Mouse (Mus musculus): ENCODE data around the gene Olfr806. TPM values are rescaled to one million over a fixed set of nuclear protein-coding genes. Genes with fewer than 3 reads are reported as not detected.

Gene Olfr806
- polyA plus RNA-seq, 1 experiment from 2014 or later, result not detected

Small RNA genes within 50 kb of the gene (microRNA-seq; reads per million reads assigned to microRNA genes)
- not detected for gene Gm24485

Other genes with a start within 250 kb of the Olfr806 start
- gene Olfr790, start 243.4 kb downstream of the Olfr806 start, polyA plus RNA-seq (2015; fragmentation: Nextera tagmentation; extraction: Ambion mirVana), result not detected in 2 replicates
- gene Olfr791, start 220.1 kb downstream of the Olfr806 start, polyA plus RNA-seq (2015; fragmentation: Nextera tagmentation; extraction: Ambion mirVana), result not detected in 2 replicates
- gene Olfr792, start 202.8 kb downstream of the Olfr806 start, polyA plus RNA-seq (2015; fragmentation: Nextera tagmentation; extraction: Ambion mirVana), result not detected in 2 replicates
- gene Olfr794, start 174.3 kb downstream of the Olfr806 start, polyA plus RNA-seq (2015; fragmentation: Nextera tagmentation; extraction: Ambion mirVana), result not detected in 2 replicates
- gene Olfr796, start 129.4 kb downstream of the Olfr806 start, polyA plus RNA-seq (2015; fragmentation: Nextera tagmentation; extraction: Ambion mirVana), result not detected in 2 replicates
- not detected in 2 replicates for gene Olfr798, start 114.0 kb downstream of the Olfr806 start, polyA plus RNA-seq (2015; fragmentation: Nextera tagmentation; extraction: Ambion mirVana)
- not detected in 2 replicates for gene Olfr799, start 104.4 kb downstream of the Olfr806 start, polyA plus RNA-seq (2015; fragmentation: Nextera tagmentation; extraction: Ambion mirVana)
- not detected in 2 replicates for gene Olfr800, start 84.2 kb downstream of the Olfr806 start, polyA plus RNA-seq (2015; fragmentation: Nextera tagmentation; extraction: Ambion mirVana)
- not detected in 2 replicates for gene Olfr801, start 68.1 kb downstream of the Olfr806 start, polyA plus RNA-seq (2015; fragmentation: Nextera tagmentation; extraction: Ambion mirVana)
- gene Olfr802, start 53.8 kb downstream of the Olfr806 start, polyA plus RNA-seq (2015; fragmentation: Nextera tagmentation; extraction: Ambion mirVana), result 0.05 TPM in 1 of 2 replicates, not detected in the other
- not detected in 2 replicates for gene Olfr803, start 47.6 kb downstream of the Olfr806 start, polyA plus RNA-seq (2015; fragmentation: Nextera tagmentation; extraction: Ambion mirVana)
- gene Olfr804, start 38.7 kb downstream of the Olfr806 start, polyA plus RNA-seq (2015; fragmentation: Nextera tagmentation; extraction: Ambion mirVana), result not detected in 2 replicates
- gene Olfr805, start 12.5 kb downstream of the Olfr806 start, polyA plus RNA-seq (2015; fragmentation: Nextera tagmentation; extraction: Ambion mirVana), result not detected in 2 replicates
- gene Olfr807, start 15.9 kb upstream of the Olfr806 start, polyA plus RNA-seq (2015; fragmentation: Nextera tagmentation; extraction: Ambion mirVana), result not detected in 2 replicates
- not detected in 2 replicates for gene Olfr808, start 23.6 kb upstream of the Olfr806 start, polyA plus RNA-seq (2015; fragmentation: Nextera tagmentation; extraction: Ambion mirVana)
- not detected in 2 replicates for gene Olfr809, start 32.7 kb upstream of the Olfr806 start, polyA plus RNA-seq (2015; fragmentation: Nextera tagmentation; extraction: Ambion mirVana)
- gene Olfr810, start 53.0 kb upstream of the Olfr806 start, polyA plus RNA-seq (2015; fragmentation: Nextera tagmentation; extraction: Ambion mirVana), result not detected in 2 replicates
- gene Olfr811, start 62.5 kb upstream of the Olfr806 start, polyA plus RNA-seq (2015; fragmentation: Nextera tagmentation; extraction: Ambion mirVana), result not detected in 2 replicates
- not detected in 2 replicates for gene Olfr812, start 104.2 kb upstream of the Olfr806 start, polyA plus RNA-seq (2015; fragmentation: Nextera tagmentation; extraction: Ambion mirVana)
- gene Olfr813, start 113.4 kb upstream of the Olfr806 start, polyA plus RNA-seq (2015; fragmentation: Nextera tagmentation; extraction: Ambion mirVana), result not detected in 2 replicates
- gene Olfr814, start 137.9 kb upstream of the Olfr806 start, polyA plus RNA-seq (2015; fragmentation: Nextera tagmentation; extraction: Ambion mirVana), result not detected in 2 replicates
- not detected in 2 replicates for gene Olfr815, start 163.9 kb upstream of the Olfr806 start, polyA plus RNA-seq (2015; fragmentation: Nextera tagmentation; extraction: Ambion mirVana)
- not detected in 2 replicates for gene Olfr816, start 173.7 kb upstream of the Olfr806 start, polyA plus RNA-seq (2015; fragmentation: Nextera tagmentation; extraction: Ambion mirVana)
- not detected in 2 replicates for gene Olfr818, start 207.2 kb upstream of the Olfr806 start, polyA plus RNA-seq (2015; fragmentation: Nextera tagmentation; extraction: Ambion mirVana)
- not detected in 2 replicates for gene Olfr819, start 225.3 kb upstream of the Olfr806 start, polyA plus RNA-seq (2015; fragmentation: Nextera tagmentation; extraction: Ambion mirVana)
- gene Olfr247, start 234.2 kb upstream of the Olfr806 start, polyA plus RNA-seq (2015; fragmentation: Nextera tagmentation; extraction: Ambion mirVana), result not detected in 2 replicates
- not detected in 2 replicates for gene Gm10310, start 243.1 kb upstream of the Olfr806 start, polyA plus RNA-seq (2015; fragmentation: Nextera tagmentation; extraction: Ambion mirVana)